Mouse (Mus musculus) B cell, adult 2 months (primary cell): ENCODE data around the gene Gm2026.
"Not testable (repeated sequence)": the region's sequence is repeated elsewhere in the genome, so short reads cannot be mapped to it uniquely, and the experiment has no call there.

Experiments used
- DNase-seq, 2 experiments: peaks; one replicate each; pipeline ENCODE4 v3.0.0; 2022

Gm2026 gene

GRCm38 (mm10) chr2:175965031-175965430 lies at the start of gene Gm2026:
Gene Gm2026, plus strand, starts transcription at chr2:175965331.
- DNase-seq: not testable (repeated sequence)

DNA sequence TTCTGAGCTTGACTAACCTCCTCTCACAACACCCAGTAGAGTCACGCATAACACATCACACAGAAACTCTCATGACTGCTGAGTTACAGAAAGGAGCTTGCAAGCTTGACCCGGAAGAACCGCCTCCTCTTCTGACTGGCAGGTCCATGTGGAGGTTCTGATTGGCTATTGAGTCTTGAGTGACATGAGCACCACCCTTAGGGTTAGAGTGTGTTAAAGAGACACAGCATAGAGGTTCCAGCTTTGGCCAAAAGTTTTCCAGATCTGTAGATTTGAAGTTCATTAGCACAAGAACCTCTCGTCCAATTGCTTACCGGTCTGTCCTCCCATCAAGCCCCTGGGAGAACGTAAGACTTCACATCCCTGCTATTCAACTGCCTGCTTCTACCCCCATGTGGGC lies 34.1 kb upstream of the Gm2026 start, which contains the start of gene Zfp966:
Zfp966 (minus strand) TSS at position 101 of the 400 bp plus-strand sequence.
- DNase-seq: not testable (repeated sequence)
